ENCODE assay signal across 9 mouse cellular contexts in genomic region chr14:60377546-60377945, GRCm38 (mm10). TPM values are rescaled to one million over a fixed set of nuclear protein-coding genes. Genes with fewer than 3 reads are reported as not detected.
DNase-seq lines count a peak whose midpoint lies in the region; ATAC-seq and TF ChIP-seq lines count a peak whose summit lies in the region.
"Had no signal": no experiment of that assay in that cellular context is flagged by ENCODE, and none has a peak within 500 bp of the region (broad histone marks: within the 10 kb centered on the region; RNA-seq: fewer than 3 reads in every experiment).

No protein-coding gene starts in this region.

- WGBS in forebrain, postnatal 0 days, result 5% methylated on average over 10 of the region's 10 CpGs
- WGBS in neural tube, embryonic 14.5 days, result 13% methylated on average over 10 of the region's 10 CpGs

- intact Hi-C loops in left cerebral cortex, postnatal 14 days (cut with DNase I), result loop anchor here (5.0 kb wide), 3 partner anchors 70 to 125 kb away; partner anchors contain the start of genes Gm49336, Mtmr6 and Nupl1

- no peaks in the 10 kb centered on the region for H3K4me1 ChIP-seq in brown adipose tissue, adult 24 weeks (ENCODE audit: control insufficient read depth, insufficient read depth, insufficient read length, low read length)
- H3K4me1 ChIP-seq in forebrain, postnatal 0 days (ENCODE audit: insufficient read depth), result peaks cover 21% of the 10 kb centered on the region
- peaks cover 28% of the 10 kb centered on the region for H3K4me1 ChIP-seq in neural tube, embryonic 14.5 days (ENCODE audit: control insufficient read depth, insufficient read depth, low read length)

- no peaks in the 10 kb centered on the region for H3K36me3 ChIP-seq in forebrain, postnatal 0 days (ENCODE audit: insufficient read depth)
- no peaks in the 10 kb centered on the region for H3K36me3 ChIP-seq in neural tube, embryonic 14.5 days (ENCODE audit: control insufficient read depth, insufficient read depth, low read length)

- H3K27ac ChIP-seq in brown adipose tissue, adult 24 weeks (replicated peaks; ENCODE audit: low read depth, low read length), result no peak overlapping the region
- H3K27ac ChIP-seq in forebrain, postnatal 0 days (ENCODE audit: low read depth, low read length), result peak overlapping the region; percentile 97
- H3K27ac ChIP-seq in neural tube, embryonic 14.5 days (ENCODE audit: low read depth, low read length), result peak overlapping the region; percentile 97
- H3K27ac ChIP-seq: macrophage had no signal

- H3K27me3 ChIP-seq in forebrain, postnatal 0 days (ENCODE audit: insufficient read depth, low read length), result no peaks in the 10 kb centered on the region
- no peaks in the 10 kb centered on the region for H3K27me3 ChIP-seq in neural tube, embryonic 14.5 days (ENCODE audit: control insufficient read depth, insufficient read depth, low read length)

- H3K9me3 ChIP-seq in forebrain, postnatal 0 days (ENCODE audit: low read length), result no peaks in the 10 kb centered on the region
- no peaks in the 10 kb centered on the region for H3K9me3 ChIP-seq in neural tube, embryonic 14.5 days (ENCODE audit: control insufficient read depth, low read length)

- peak overlapping the region; percentile 86 for H3K4me2 ChIP-seq in forebrain, postnatal 0 days (ENCODE audit: low read depth)
- peak overlapping the region; percentile 94 for H3K4me2 ChIP-seq in neural tube, embryonic 14.5 days (ENCODE audit: low read depth, low read length)

- H3K4me3 ChIP-seq in brown adipose tissue, adult 24 weeks (ENCODE audit: insufficient read depth, low read depth, low read length), result 0 out of 2 replicates have a peak overlapping the region, but pooled peaks have one; percentile 33
- H3K4me3 ChIP-seq in forebrain, postnatal 0 days (ENCODE audit: low read depth, low read length), result peak overlapping the region; percentile 87
- H3K4me3 ChIP-seq in neural tube, embryonic 14.5 days (ENCODE audit: low read depth, low read length), result peak overlapping the region; percentile 91

- peak; percentile 2 to 4 for DNase-seq in B cell, adult 2 months
- peak; percentile 80 for DNase-seq in forebrain, postnatal 0 days
- peak; percentile 51 to 58 for DNase-seq in left cerebral cortex, postnatal 14 days (ENCODE audit: low spot score in 2 of 2)
- no peak for DNase-seq in embryo, embryonic 11 days
- DNase-seq in spleen, postnatal 36 days (ENCODE audit: low spot score in 2 of 2), result no peak
- no peak for DNase-seq in T-cell, adult 2 months (ENCODE audit: low spot score)

- peak; percentile 54 for ATAC-seq in forebrain, postnatal 0 days
- peak; percentile 57 for ATAC-seq in neural tube, embryonic 14.5 days (ENCODE audit: low read depth)

- H3K9ac ChIP-seq in forebrain, postnatal 0 days, result peak overlapping the region; percentile 99
- H3K9ac ChIP-seq in neural tube, embryonic 14.5 days (replicated peaks; ENCODE audit: low read depth, low read length), result peak overlapping the region; percentile 97

- no peak for TF ChIP-seq CTCF in forebrain, postnatal 0 days (IDR thresholded peaks at IDR 0.05; ENCODE audit: low read depth)

RNA-seq across cellular contexts. Expression of gene Amer2, which starts 4.5 kb away (rescaled TPM):
- not detected in 2 replicates for polyA plus RNA-seq in brown adipose tissue, adult 24 weeks (2012; ENCODE audit: insufficient read depth, insufficient read length, missing spikeins)
- 31.6 and 42.2 TPM in 2 replicates for total RNA-seq in forebrain, postnatal 0 days (2014; rRNA removed)
- polyA plus RNA-seq in forebrain, postnatal 0 days (2015; fragmentation: Nextera tagmentation; extraction: Ambion mirVana), result 14.4 and 28.7 TPM in 2 replicates
- 10 to 100 TPM; 36.2 to 38.0 TPM for total RNA-seq in left cerebral cortex, postnatal 14 days (2021)
- polyA plus RNA-seq in neural tube, embryonic 14.5 days (2014; fragmentation: Nextera tagmentation; extraction: Ambion mirVana), result 21.3 and 21.9 TPM in 2 replicates
- polyA plus RNA-seq: macrophage had no signal

Comparison
In these comparisons a context has a peak if more than half of its experiments do, and no peak if none do; other contexts are left out.
1. DNase-seq: peak in B cell, adult 2 months (2 of 2), forebrain, postnatal 0 days (single experiment) and left cerebral cortex, postnatal 14 days (2 of 2); none in embryo, embryonic 11 days (single experiment), spleen, postnatal 36 days (0 of 2) and T-cell, adult 2 months (single experiment).
2. H3K4me3 ChIP-seq: peak in every context shown above with its lines; median percentile 91 in neural tube, embryonic 14.5 days; 87 in forebrain, postnatal 0 days; 33 in brown adipose tissue, adult 24 weeks.
3. RNA of gene Amer2, which starts 4.5 kb away (polyA plus RNA-seq): 14.4 to 28.7 TPM in forebrain, postnatal 0 days and 21.3 to 21.9 TPM in neural tube, embryonic 14.5 days; not detected in brown adipose tissue, adult 24 weeks; every median in the first group is over 10 times any median in the second.